8 mouse cellular contexts compared by ENCODE assay signal in genomic region chr4:155991211-155991907, GRCm38 (mm10). TPM values are rescaled to one million over a fixed set of nuclear protein-coding genes. Genes with fewer than 3 reads are reported as not detected.
DNase-seq lines count a peak whose midpoint lies in the region; ATAC-seq and TF ChIP-seq lines count a peak whose summit lies in the region.

No protein-coding gene starts in this region.

- peaks cover 17% of the 10 kb centered on the region for H3K36me3 ChIP-seq in lung, embryonic 14.5 days (ENCODE audit: insufficient read depth)
- H3K36me3 ChIP-seq in stomach, embryonic 14.5 days (ENCODE audit: control insufficient read depth, insufficient read depth, low read length), result peaks cover 4% of the 10 kb centered on the region; the same call in 1 of the 2 replicates

- H3K9me3 ChIP-seq in lung, embryonic 14.5 days (ENCODE audit: low read depth, low read length), result no peaks in the 10 kb centered on the region
- H3K9me3 ChIP-seq in stomach, embryonic 14.5 days (ENCODE audit: control insufficient read depth, low read depth, low read length), result no peaks in the 10 kb centered on the region

- DNase-seq in layer of hippocampus, adult 2 months (ENCODE audit: low spot score in 2 of 2), result peak; percentile 10 to 12
- DNase-seq in layer of hippocampus, postnatal 14 days (ENCODE audit: low spot score in 2 of 2), result no peak
- peak; percentile 11 to 28 for DNase-seq in heart, postnatal 10 days
- no peak for DNase-seq in lung, embryonic 14.5 days
- no peak for DNase-seq in thymus, postnatal 25 days
- DNase-seq in cerebellum, postnatal 14 days, result no peak

- peak overlapping the region; percentile 88 for H3K4me3 ChIP-seq in layer of hippocampus, adult 2 months
- peak overlapping the region; percentile 95 for H3K4me3 ChIP-seq in bone marrow macrophage, adult 2 months (ENCODE audit: insufficient read depth, low read length)
- H3K4me3 ChIP-seq in lung, embryonic 14.5 days (ENCODE audit: low read depth, low read length), result peak overlapping the region; percentile 86
- H3K4me3 ChIP-seq in stomach, embryonic 14.5 days (ENCODE audit: low read depth, low read length), result peak overlapping the region; percentile 72

- H3K27ac ChIP-seq in layer of hippocampus, adult 2 months, result peak overlapping the region; percentile 96
- H3K27ac ChIP-seq in bone marrow macrophage, adult 2 months (ENCODE audit: insufficient read depth, low read depth, low read length), result no peak overlapping the region
- H3K27ac ChIP-seq in lung, embryonic 14.5 days (ENCODE audit: low read depth), result peak overlapping the region; percentile 96; the same call in 1 of the 2 replicates
- peak overlapping the region; percentile 95; the same call in 1 of the 2 replicates for H3K27ac ChIP-seq in stomach, embryonic 14.5 days (ENCODE audit: low read length)

- TF ChIP-seq CTCF in layer of hippocampus, adult 2 months (conservative IDR thresholded peaks at IDR 0.05), result no peak
- TF ChIP-seq CTCF in bone marrow macrophage, adult 2 months (IDR thresholded peaks at IDR 0.05; ENCODE audit: low read depth, low read length), result no peak
- TF ChIP-seq CTCF in lung, embryonic 14.5 days (IDR thresholded peaks at IDR 0.05; ENCODE audit: low read depth), result no peak

- whole genome bisulfite sequencing in lung, embryonic 14.5 days, result 81% methylated on average over 22 of the region's 22 CpGs
- 83% methylated on average over 22 of the region's 22 CpGs for WGBS in stomach, embryonic 14.5 days

- no peak for TF ChIP-seq POLR2A in bone marrow macrophage, adult 2 months (IDR thresholded peaks at IDR 0.05; ENCODE audit: borderline replicate concordance, low read depth, low read length)

- peak overlapping the region; percentile 76 for H3K9ac ChIP-seq in lung, embryonic 14.5 days
- H3K9ac ChIP-seq in stomach, embryonic 14.5 days (replicated peaks; ENCODE audit: low read depth, low read length), result peak overlapping the region; percentile 69

- peaks cover 13% of the 10 kb centered on the region for H3K4me1 ChIP-seq in bone marrow macrophage, adult 2 months (ENCODE audit: control insufficient read depth, insufficient read depth, low read length)
- peaks cover 13% of the 10 kb centered on the region for H3K4me1 ChIP-seq in lung, embryonic 14.5 days (ENCODE audit: insufficient read depth)
- peaks cover 15% of the 10 kb centered on the region; the same call in 1 of the 2 replicates for H3K4me1 ChIP-seq in stomach, embryonic 14.5 days (ENCODE audit: control insufficient read depth, insufficient read depth, low read length)

- peak overlapping the region; percentile 100 for H3K4me2 ChIP-seq in lung, embryonic 14.5 days
- H3K4me2 ChIP-seq in stomach, embryonic 14.5 days (replicated peaks; ENCODE audit: low read depth, low read length), result peak overlapping the region; percentile 99

- no peak for ATAC-seq in lung, embryonic 14.5 days (ENCODE audit: insufficient read depth)
- ATAC-seq in stomach, embryonic 14.5 days (ENCODE audit: insufficient number of reproducible peaks, insufficient read depth, low FRiP score, low read depth), result no peak

- intact Hi-C loops in heart, postnatal 10 days (cut with DNase I), result loop anchor here (2.0 kb wide), 1 partner anchor 29 kb away; the partner anchor contains the start of gene C1qtnf12

- H3K27me3 ChIP-seq in lung, embryonic 14.5 days (ENCODE audit: insufficient read depth, low read length), result no peaks in the 10 kb centered on the region
- no peaks in the 10 kb centered on the region for H3K27me3 ChIP-seq in stomach, embryonic 14.5 days (ENCODE audit: control insufficient read depth, insufficient read depth, low read length)

RNA-seq across cellular contexts. Expression of gene B3galt6, which starts 1.1 kb away (rescaled TPM):
- 10 to 100 TPM in 1 of 2 experiments, 1 to 10 TPM in 1; 9.3 to 10.1 TPM for total RNA-seq in layer of hippocampus, adult 2 months (2021)
- 1 to 10 TPM; 9.0 to 9.7 TPM for total RNA-seq in layer of hippocampus, postnatal 14 days (2021)
- polyA plus RNA-seq in bone marrow macrophage, adult 2 months (2012; ENCODE audit: insufficient read depth, insufficient read length, missing spikeins), result 1.7 and 2.3 TPM in 2 replicates
- 1 to 10 TPM; 3.4 to 3.7 TPM for total RNA-seq in heart, postnatal 10 days (2021)
- 17.1 and 18.2 TPM in 2 replicates for polyA plus RNA-seq in lung, embryonic 14.5 days (2014; fragmentation: Nextera tagmentation; extraction: Ambion mirVana)
- 18.6 and 18.9 TPM in 2 replicates for polyA plus RNA-seq in stomach, embryonic 14.5 days (2014; fragmentation: Nextera tagmentation; extraction: Ambion mirVana)

RNA-seq across cellular contexts. Expression of gene Sdf4, which starts 1.3 kb away (rescaled TPM):
- total RNA-seq in layer of hippocampus, adult 2 months (2021), result 100 to 1,000 TPM; 191 to 194 TPM
- 100 to 1,000 TPM; 154 to 157 TPM for total RNA-seq in layer of hippocampus, postnatal 14 days (2021)
- 197 and 213 TPM in 2 replicates for polyA plus RNA-seq in bone marrow macrophage, adult 2 months (2012; ENCODE audit: insufficient read depth, insufficient read length, missing spikeins)
- 100 to 1,000 TPM; 105 to 108 TPM for total RNA-seq in heart, postnatal 10 days (2021)
- 152 TPM in 2 replicates for polyA plus RNA-seq in lung, embryonic 14.5 days (2014; fragmentation: Nextera tagmentation; extraction: Ambion mirVana)
- polyA plus RNA-seq in stomach, embryonic 14.5 days (2014; fragmentation: Nextera tagmentation; extraction: Ambion mirVana), result 163 and 171 TPM in 2 replicates

RNA-seq across cellular contexts. Expression of gene Tnfrsf4, which starts 22.3 kb away (rescaled TPM):
- total RNA-seq in layer of hippocampus, adult 2 months (2021), result 1 to 10 TPM; 1.3 to 2.3 TPM
- 1 to 10 TPM; 1.0 to 1.1 TPM for total RNA-seq in layer of hippocampus, postnatal 14 days (2021)
- polyA plus RNA-seq in bone marrow macrophage, adult 2 months (2012; ENCODE audit: insufficient read depth, insufficient read length, missing spikeins), result 1.5 and 1.7 TPM in 2 replicates
- total RNA-seq in heart, postnatal 10 days (2021), result under 1 TPM; 0.62 to 0.93 TPM
- 0.47 and 0.60 TPM in 2 replicates for polyA plus RNA-seq in lung, embryonic 14.5 days (2014; fragmentation: Nextera tagmentation; extraction: Ambion mirVana)
- polyA plus RNA-seq in stomach, embryonic 14.5 days (2014; fragmentation: Nextera tagmentation; extraction: Ambion mirVana), result 0.34 and 0.41 TPM in 2 replicates

RNA-seq across cellular contexts. Expression of gene C1qtnf12, which starts 29.2 kb away (rescaled TPM):
- total RNA-seq in layer of hippocampus, adult 2 months (2021), result 10 to 100 TPM; 11.5 to 18.0 TPM
- 10 to 100 TPM; 15.9 to 21.1 TPM for total RNA-seq in layer of hippocampus, postnatal 14 days (2021)
- polyA plus RNA-seq in bone marrow macrophage, adult 2 months (2012; ENCODE audit: insufficient read depth, insufficient read length, missing spikeins), result 32.4 and 42.7 TPM in 2 replicates
- total RNA-seq in heart, postnatal 10 days (2021), result 10 to 100 TPM; 17.8 to 24.8 TPM
- polyA plus RNA-seq in lung, embryonic 14.5 days (2014; fragmentation: Nextera tagmentation; extraction: Ambion mirVana), result 35.9 and 43.5 TPM in 2 replicates
- 38.6 and 40.5 TPM in 2 replicates for polyA plus RNA-seq in stomach, embryonic 14.5 days (2014; fragmentation: Nextera tagmentation; extraction: Ambion mirVana)

RNA-seq across cellular contexts. Expression of gene Tnfrsf18, which starts 34.6 kb away (rescaled TPM):
- total RNA-seq in layer of hippocampus, adult 2 months (2021), result not detected
- total RNA-seq in layer of hippocampus, postnatal 14 days (2021), result not detected
- not detected in 2 replicates for polyA plus RNA-seq in bone marrow macrophage, adult 2 months (2012; ENCODE audit: insufficient read depth, insufficient read length, missing spikeins)
- total RNA-seq in heart, postnatal 10 days (2021), result under 1 TPM in 1 of 2 experiments, not detected in 1; 0.29 TPM
- polyA plus RNA-seq in lung, embryonic 14.5 days (2014; fragmentation: Nextera tagmentation; extraction: Ambion mirVana), result 1.3 TPM in 2 replicates
- 2.7 and 3.2 TPM in 2 replicates for polyA plus RNA-seq in stomach, embryonic 14.5 days (2014; fragmentation: Nextera tagmentation; extraction: Ambion mirVana)

Comparison
In these comparisons a context has a peak if more than half of its experiments do, and no peak if none do; other contexts are left out.
1. DNase-seq: peak in layer of hippocampus, adult 2 months (2 of 2) and heart, postnatal 10 days (2 of 2); none in layer of hippocampus, postnatal 14 days (0 of 2), lung, embryonic 14.5 days (single experiment), thymus, postnatal 25 days (single experiment) and cerebellum, postnatal 14 days (0 of 2).
2. Peak in every context shown above with its lines, with median percentiles within 50 percentile points of each other: H3K4me3 ChIP-seq.